Mouse (Mus musculus): Measurements from ENCODE around the gene Fcrlb. TPM values are rescaled to one million over a fixed set of nuclear protein-coding genes. Genes with fewer than 3 reads are reported as not detected.
A peak's percentile ranks its signal among the peaks of the same experiment; 100 is the strongest.

Gene Fcrlb
- polyA plus RNA-seq, 1 experiment: 0.61 TPM

GRCm38 (mm10) chr1:170868905-170869283, 43.8 kb downstream of the Fcrlb start:
- H3K27ac ChIP-seq (ENCODE audit: insufficient read depth, low read depth, low read length): no peak overlapping the region
- TF ChIP-seq POLR2A (IDR thresholded peaks at IDR 0.05; ENCODE audit: low read depth, low read length) (no peak), CTCF (IDR thresholded peaks at IDR 0.05; ENCODE audit: extremely low read depth, insufficient read length, insufficient replicate concordance, low read depth, low read length) (no peak)
- WGBS: 10% methylated on average over 14 of the region's 14 CpGs

GRCm38 (mm10) chr1:170868107-170868904, 44.4 kb downstream of the Fcrlb start:
- Histone ChIP-seq H3K27me3 (ENCODE audit: control insufficient read depth, insufficient read depth, low read length) (no peaks in the 10 kb centered on the region), H3K27ac (ENCODE audit: insufficient read depth, low read depth, low read length) (peak overlapping the region; percentile 77)

More at GRCm38 (mm10) chr1:170868905-170869283, 43.8 kb downstream of the Fcrlb start:
- H3K4me1 ChIP-seq (ENCODE audit: control insufficient read depth, insufficient read depth, insufficient read length, low read length): no peaks in the 10 kb centered on the region; the same call in 1 of the 2 replicates
- H3K27me3 ChIP-seq (ENCODE audit: control insufficient read depth, insufficient read depth, low read length): no peaks in the 10 kb centered on the region
- H3K4me3 ChIP-seq (ENCODE audit: low read depth, low read length): peak overlapping the region; percentile 75
- H3K36me3 ChIP-seq (ENCODE audit: control insufficient read depth, insufficient read depth, low read length): peaks cover 2% of the 10 kb centered on the region; the same call in 1 of the 2 replicates

GRCm38 (mm10) chr1:170867691-170868105, 45.0 kb downstream of the Fcrlb start, which contains the start of gene Atf6:
Gene Atf6 (minus strand): TSS chr1:170867771.
- Histone ChIP-seq H3K36me3 (ENCODE audit: control insufficient read depth, insufficient read depth, low read length) (no peaks in the 10 kb centered on the region; the same call in 1 of the 2 replicates), H3K4me1 (ENCODE audit: control insufficient read depth, insufficient read depth, insufficient read length, low read length) (no peaks in the 10 kb centered on the region; the same call in 1 of the 2 replicates), H3K4me3 (ENCODE audit: low read depth, low read length) (peak within 1 kb of the TSS; percentile 77), H3K27ac (ENCODE audit: insufficient read depth, low read depth, low read length) (peak within 1 kb of the TSS; percentile 77), H3K27me3 (ENCODE audit: control insufficient read depth, insufficient read depth, low read length) (no peaks in the 10 kb centered on the region)
- 0 out of 2 replicates have a peak, but pooled peaks have one; percentile 1 for TF ChIP-seq CTCF (IDR thresholded peaks at IDR 0.05; ENCODE audit: extremely low read depth, insufficient read length, insufficient replicate concordance, low read depth, low read length)
- peak; percentile 78 for TF ChIP-seq POLR2A (IDR thresholded peaks at IDR 0.05; ENCODE audit: low read depth, low read length)
- 1% methylated on average over 25 of the region's 25 CpGs for WGBS

More at GRCm38 (mm10) chr1:170868107-170868904, 44.4 kb downstream of the Fcrlb start:
- H3K4me3 ChIP-seq (ENCODE audit: low read depth, low read length): peak overlapping the region; percentile 75
- no peaks in the 10 kb centered on the region; the same call in 1 of the 2 replicates for H3K36me3 ChIP-seq (ENCODE audit: control insufficient read depth, insufficient read depth, low read length)
- no peaks in the 10 kb centered on the region; the same call in 1 of the 2 replicates for H3K4me1 ChIP-seq (ENCODE audit: control insufficient read depth, insufficient read depth, insufficient read length, low read length)
- no peak for TF ChIP-seq CTCF (IDR thresholded peaks at IDR 0.05; ENCODE audit: extremely low read depth, insufficient read length, insufficient replicate concordance, low read depth, low read length)
- TF ChIP-seq POLR2A (IDR thresholded peaks at IDR 0.05; ENCODE audit: low read depth, low read length): no peak
- under 1% methylated on average over 33 of the region's 33 CpGs for WGBS

GRCm38 (mm10) chr1:170866992-170867690, 45.6 kb downstream of the Fcrlb start:
- no peaks in the 10 kb centered on the region for H3K36me3 ChIP-seq (ENCODE audit: control insufficient read depth, insufficient read depth, low read length)
- H3K27ac ChIP-seq (ENCODE audit: insufficient read depth, low read depth, low read length): peak overlapping the region; percentile 67
- H3K4me1 ChIP-seq (ENCODE audit: control insufficient read depth, insufficient read depth, insufficient read length, low read length): peaks cover under 1% of the 10 kb centered on the region; the same call in 1 of the 2 replicates
- WGBS: under 1% methylated on average over 30 of the region's 30 CpGs
- H3K4me3 ChIP-seq (ENCODE audit: low read depth, low read length): peak overlapping the region; percentile 77
- H3K27me3 ChIP-seq (ENCODE audit: control insufficient read depth, insufficient read depth, low read length): no peaks in the 10 kb centered on the region
- no peak for TF ChIP-seq POLR2A (IDR thresholded peaks at IDR 0.05; ENCODE audit: low read depth, low read length)
- TF ChIP-seq CTCF (IDR thresholded peaks at IDR 0.05; ENCODE audit: extremely low read depth, insufficient read length, insufficient replicate concordance, low read depth, low read length): 0 out of 2 replicates have a peak, but pooled peaks have one; percentile 8

GRCm38 (mm10) chr1:170865406-170865805, 47.3 kb downstream of the Fcrlb start:
- H3K36me3 ChIP-seq (ENCODE audit: control insufficient read depth, insufficient read depth, low read length): no peaks in the 10 kb centered on the region
- no peak overlapping the region for H3K27ac ChIP-seq (ENCODE audit: insufficient read depth, low read depth, low read length)
- WGBS: 76% methylated on average over 5 of the region's 5 CpGs
- H3K27me3 ChIP-seq (ENCODE audit: control insufficient read depth, insufficient read depth, low read length): no peaks in the 10 kb centered on the region
- no peak overlapping the region for H3K4me3 ChIP-seq (ENCODE audit: low read depth, low read length)
- peaks cover 3% of the 10 kb centered on the region; the same call in 1 of the 2 replicates for H3K4me1 ChIP-seq (ENCODE audit: control insufficient read depth, insufficient read depth, insufficient read length, low read length)
- TF ChIP-seq CTCF (IDR thresholded peaks at IDR 0.05; ENCODE audit: extremely low read depth, insufficient read length, insufficient replicate concordance, low read depth, low read length) (no peak), POLR2A (IDR thresholded peaks at IDR 0.05; ENCODE audit: low read depth, low read length) (no peak)

- TF ChIP-seq CTCF (IDR thresholded peaks at IDR 0.05; ENCODE audit: extremely low read depth, insufficient read length, insufficient replicate concordance, low read depth, low read length) (no peak), POLR2A (IDR thresholded peaks at IDR 0.05; ENCODE audit: low read depth, low read length) (no peak)
- no peaks in the 10 kb centered on the region for H3K27me3 ChIP-seq (ENCODE audit: control insufficient read depth, insufficient read depth, low read length)
- no peak overlapping the region for H3K4me3 ChIP-seq (ENCODE audit: low read depth, low read length)
- 0 out of 2 replicates have a peak, but pooled peaks cover 2% of the 10 kb centered on the region for H3K36me3 ChIP-seq (ENCODE audit: control insufficient read depth, insufficient read depth, low read length)
- WGBS: 54% methylated on average over 3 of the region's 3 CpGs
- peaks cover 3% of the 10 kb centered on the region; the same call in 1 of the 2 replicates for H3K4me1 ChIP-seq (ENCODE audit: control insufficient read depth, insufficient read depth, insufficient read length, low read length)
- H3K27ac ChIP-seq (ENCODE audit: insufficient read depth, low read depth, low read length): no peak overlapping the region
Observed at GRCm38 (mm10) chr1:170864754-170865153, 48.0 kb downstream of the Fcrlb start.

Measured in small intestine, adult 2 months (tissue).